Mouse (Mus musculus): ENCODE measurements around the gene Nat8f4. TPM values are rescaled to one million over a fixed set of nuclear protein-coding genes. Genes with fewer than 3 reads are reported as not detected.
"Not testable (repeated sequence)": the region's sequence is repeated elsewhere in the genome, so short reads cannot be mapped to it uniquely, and the experiment has no call there.

The Nat8f4 gene
- polyA plus RNA-seq, 1 experiment from 2014 or later = 7.0 TPM

DNA sequence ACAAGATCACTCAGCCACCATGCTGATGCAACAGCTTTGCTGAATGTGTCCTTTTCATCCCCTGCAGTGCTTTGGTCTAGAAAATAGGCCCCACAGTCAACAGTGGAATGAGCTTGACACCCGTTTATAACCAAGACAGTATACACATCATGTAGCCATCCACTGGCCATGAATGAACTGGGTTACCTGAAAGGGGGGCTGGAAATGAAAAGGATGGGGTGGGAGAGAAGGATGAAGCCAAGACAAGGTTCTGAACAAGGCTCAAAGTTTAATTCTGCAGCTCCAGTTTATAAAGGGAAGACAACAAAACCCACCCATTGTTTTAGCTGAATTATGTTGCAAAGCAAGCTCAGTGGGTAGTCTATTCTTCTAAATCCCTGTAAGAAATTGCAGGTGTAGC is 20.4 kb downstream of the Nat8f4 start:
- Histone ChIP-seq H3K4me1 (replicated peaks; ENCODE audit: control insufficient read depth, insufficient read depth, low read length) (no peaks in the 10 kb centered on the region), H3K27me3 (ENCODE audit: control insufficient read depth, insufficient read depth, low read length) (no peaks in the 10 kb centered on the region), H3K9me3 (ENCODE audit: control insufficient read depth, low read length) (peaks cover 3% of the 10 kb centered on the region; the same call in 1 of the 2 replicates), H3K9ac (ENCODE audit: low read length) (no peak overlapping the region), H3K4me3 (ENCODE audit: low read depth, low read length) (no peak overlapping the region), H3K4me2 (ENCODE audit: low read depth, low read length, severe bottlenecking) (no peak overlapping the region), H3K27ac (ENCODE audit: low read depth, low read length) (no peak overlapping the region), H3K36me3 (ENCODE audit: control insufficient read depth, insufficient read depth, low read length) (no peaks in the 10 kb centered on the region)
- DNase-seq (ENCODE audit: low spot score) = no peak
- ATAC-seq (replicated peaks; ENCODE audit: low FRiP score) = no peak
- 89% methylated on average over 1 of the region's 1 CpGs for WGBS

DNA sequence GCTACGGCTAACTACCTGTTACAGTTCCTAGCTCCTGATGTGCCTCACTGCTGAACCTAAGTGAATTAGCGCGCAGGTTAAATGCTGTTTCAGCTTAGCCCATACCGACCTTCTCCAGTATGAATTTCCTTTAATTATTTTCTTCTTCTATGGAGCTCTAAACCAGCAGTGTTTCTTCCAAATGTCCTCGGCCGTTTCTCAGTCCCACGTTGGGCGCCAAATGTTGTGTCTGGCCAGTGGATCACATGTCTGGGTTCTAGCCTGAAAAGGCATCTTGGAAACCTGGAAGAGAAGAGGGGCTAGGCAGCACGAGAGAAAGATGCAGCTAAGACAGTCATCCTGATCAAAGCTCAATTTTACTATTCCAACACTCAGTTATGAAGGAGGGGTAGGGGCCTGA is 21.4 kb downstream of the Nat8f4 start:
- not testable (repeated sequence) for H3K27me3 ChIP-seq (ENCODE audit: control insufficient read depth, insufficient read depth, low read length); H3K9ac ChIP-seq (ENCODE audit: low read length); H3K9me3 ChIP-seq (ENCODE audit: control insufficient read depth, low read length); ATAC-seq (replicated peaks; ENCODE audit: low FRiP score); H3K4me2 ChIP-seq (ENCODE audit: low read depth, low read length, severe bottlenecking); H3K36me3 ChIP-seq (ENCODE audit: control insufficient read depth, insufficient read depth, low read length); H3K27ac ChIP-seq (ENCODE audit: low read depth, low read length); DNase-seq (ENCODE audit: low spot score); H3K4me3 ChIP-seq (ENCODE audit: low read depth, low read length); H3K4me1 ChIP-seq (replicated peaks; ENCODE audit: control insufficient read depth, insufficient read depth, low read length)
- 92% methylated on average over 9 of the region's 9 CpGs for WGBS

- not testable (repeated sequence) for H3K27ac ChIP-seq (ENCODE audit: low read depth, low read length); H3K4me1 ChIP-seq (replicated peaks; ENCODE audit: control insufficient read depth, insufficient read depth, low read length); H3K36me3 ChIP-seq (ENCODE audit: control insufficient read depth, insufficient read depth, low read length); ATAC-seq (replicated peaks; ENCODE audit: low FRiP score); H3K9ac ChIP-seq (ENCODE audit: low read length); H3K4me2 ChIP-seq (ENCODE audit: low read depth, low read length, severe bottlenecking); H3K9me3 ChIP-seq (ENCODE audit: control insufficient read depth, low read length); H3K27me3 ChIP-seq (ENCODE audit: control insufficient read depth, insufficient read depth, low read length); H3K4me3 ChIP-seq (ENCODE audit: low read depth, low read length); DNase-seq (ENCODE audit: low spot score)
- 87% methylated on average over 5 of the region's 5 CpGs for WGBS
Measured at GRCm38 (mm10) chr6:85869006-85869405, 35.7 kb downstream of the Nat8f4 start, which contains the start of gene Nat8f2. Gene Nat8f2 (minus strand): TSS chr6:85869158.

GRCm38 (mm10) chr6:85867726-85868690 is 36.7 kb downstream of the Nat8f4 start:
- H3K9me3 ChIP-seq (ENCODE audit: control insufficient read depth, low read length) = no peaks in the 10 kb centered on the region
- H3K36me3 ChIP-seq (ENCODE audit: control insufficient read depth, insufficient read depth, low read length) = no peaks in the 10 kb centered on the region
- no peak overlapping the region for H3K4me3 ChIP-seq (ENCODE audit: low read depth, low read length)
- no peak for DNase-seq (ENCODE audit: low spot score)
- H3K27me3 ChIP-seq (ENCODE audit: control insufficient read depth, insufficient read depth, low read length) = no peaks in the 10 kb centered on the region
- no peak overlapping the region for H3K27ac ChIP-seq (ENCODE audit: low read depth, low read length)
- H3K4me1 ChIP-seq (replicated peaks; ENCODE audit: control insufficient read depth, insufficient read depth, low read length) = no peaks in the 10 kb centered on the region
- WGBS = 82% methylated on average over 8 of the region's 8 CpGs
- H3K9ac ChIP-seq (ENCODE audit: low read length) = no peak overlapping the region
- no peak overlapping the region for H3K4me2 ChIP-seq (ENCODE audit: low read depth, low read length, severe bottlenecking)
- ATAC-seq (replicated peaks; ENCODE audit: low FRiP score) = no peak

DNA sequence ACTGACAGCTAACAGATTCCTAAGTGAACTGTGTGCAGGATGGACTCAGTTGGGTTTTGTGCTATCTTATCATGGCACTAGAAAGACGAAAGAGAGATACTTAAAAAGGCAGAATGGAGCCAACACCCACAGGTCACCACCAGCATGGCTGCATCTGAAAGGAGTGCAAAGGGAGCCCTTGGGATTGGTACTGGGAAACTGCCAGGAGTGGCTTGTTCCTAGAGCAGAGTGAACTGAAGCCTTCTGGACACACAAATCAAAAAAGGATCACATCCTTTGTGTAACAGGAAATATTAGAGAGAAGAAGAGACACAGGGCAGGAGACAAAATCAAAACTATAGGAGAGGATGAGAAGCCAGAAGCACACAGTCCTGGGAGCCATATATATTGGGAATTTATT is 37.7 kb downstream of the Nat8f4 start:
- H3K4me3 ChIP-seq (ENCODE audit: low read depth, low read length); H3K9ac ChIP-seq (ENCODE audit: low read length); H3K9me3 ChIP-seq (ENCODE audit: control insufficient read depth, low read length); H3K27ac ChIP-seq (ENCODE audit: low read depth, low read length); H3K4me1 ChIP-seq (replicated peaks; ENCODE audit: control insufficient read depth, insufficient read depth, low read length); H3K4me2 ChIP-seq (ENCODE audit: low read depth, low read length, severe bottlenecking); DNase-seq (ENCODE audit: low spot score); H3K27me3 ChIP-seq (ENCODE audit: control insufficient read depth, insufficient read depth, low read length); ATAC-seq (replicated peaks; ENCODE audit: low FRiP score); H3K36me3 ChIP-seq (ENCODE audit: control insufficient read depth, insufficient read depth, low read length): not testable (repeated sequence)
- 60% methylated on average over 1 of the region's 1 CpGs for WGBS

DNA sequence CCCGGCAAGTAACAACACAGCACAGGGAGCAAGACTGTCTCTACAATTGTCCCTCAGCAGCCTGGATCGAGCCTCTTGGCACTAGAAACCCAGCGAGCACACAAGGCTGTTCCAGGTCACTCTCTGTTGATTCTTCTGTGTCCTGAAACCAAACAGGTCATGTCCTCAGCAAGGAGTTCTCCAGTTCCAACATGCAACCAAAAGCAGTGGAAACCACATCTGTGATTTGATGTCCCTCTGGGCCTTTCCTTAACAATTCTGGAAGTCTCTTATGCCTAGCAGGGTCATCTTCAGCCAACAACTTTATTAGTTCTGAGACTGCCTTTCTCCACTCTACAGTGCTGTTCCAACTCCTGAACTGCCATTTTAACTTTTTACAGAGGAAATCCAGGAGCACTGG is 38.5 kb downstream of the Nat8f4 start:
- not testable (repeated sequence) for DNase-seq (ENCODE audit: low spot score); H3K4me1 ChIP-seq (replicated peaks; ENCODE audit: control insufficient read depth, insufficient read depth, low read length); H3K27ac ChIP-seq (ENCODE audit: low read depth, low read length); H3K36me3 ChIP-seq (ENCODE audit: control insufficient read depth, insufficient read depth, low read length); ATAC-seq (replicated peaks; ENCODE audit: low FRiP score); H3K4me3 ChIP-seq (ENCODE audit: low read depth, low read length); H3K9ac ChIP-seq (ENCODE audit: low read length); H3K4me2 ChIP-seq (ENCODE audit: low read depth, low read length, severe bottlenecking); H3K27me3 ChIP-seq (ENCODE audit: control insufficient read depth, insufficient read depth, low read length); H3K9me3 ChIP-seq (ENCODE audit: control insufficient read depth, low read length)
- WGBS = 87% methylated on average over 3 of the region's 3 CpGs

GRCm38 (mm10) chr6:85864900-85865639 is 39.6 kb downstream of the Nat8f4 start:
- not testable (repeated sequence) for H3K4me2 ChIP-seq (ENCODE audit: low read depth, low read length, severe bottlenecking); H3K9ac ChIP-seq (ENCODE audit: low read length); DNase-seq (ENCODE audit: low spot score); ATAC-seq (replicated peaks; ENCODE audit: low FRiP score); H3K4me3 ChIP-seq (ENCODE audit: low read depth, low read length); H3K27me3 ChIP-seq (ENCODE audit: control insufficient read depth, insufficient read depth, low read length); H3K36me3 ChIP-seq (ENCODE audit: control insufficient read depth, insufficient read depth, low read length); H3K9me3 ChIP-seq (ENCODE audit: control insufficient read depth, low read length); H3K27ac ChIP-seq (ENCODE audit: low read depth, low read length); H3K4me1 ChIP-seq (replicated peaks; ENCODE audit: control insufficient read depth, insufficient read depth, low read length)
- WGBS = 75% methylated on average over 6 of the region's 7 CpGs

DNA sequence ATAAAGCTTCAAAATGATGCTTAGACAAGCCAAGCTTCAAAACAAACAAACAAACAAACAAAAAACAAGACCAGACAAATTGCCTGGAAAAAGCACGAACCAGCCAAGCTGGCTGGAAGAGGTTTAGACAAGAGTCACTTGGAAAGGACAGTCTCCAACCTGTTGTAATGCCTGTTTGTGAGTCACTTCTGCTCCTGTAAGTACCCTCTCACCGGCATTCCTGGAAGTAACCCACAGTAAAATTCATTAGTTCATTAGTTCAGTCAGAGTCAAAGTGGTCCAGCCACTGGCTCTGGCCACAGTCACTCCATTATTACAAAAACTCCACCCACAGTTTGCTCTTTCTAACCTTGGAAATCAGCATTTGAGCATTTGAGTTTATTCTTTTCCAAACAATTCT is 40.8 kb downstream of the Nat8f4 start:
- DNase-seq (ENCODE audit: low spot score) (no peak), ATAC-seq (replicated peaks; ENCODE audit: low FRiP score) (no peak)
- no peak overlapping the region for H3K9ac ChIP-seq (ENCODE audit: low read length)
- no peak overlapping the region for H3K4me2 ChIP-seq (ENCODE audit: low read depth, low read length, severe bottlenecking)
- no peaks in the 10 kb centered on the region for H3K9me3 ChIP-seq (ENCODE audit: control insufficient read depth, low read length)
- no peak overlapping the region for H3K4me3 ChIP-seq (ENCODE audit: low read depth, low read length)
- H3K4me1 ChIP-seq (replicated peaks; ENCODE audit: control insufficient read depth, insufficient read depth, low read length) = no peaks in the 10 kb centered on the region
- no peak overlapping the region for H3K27ac ChIP-seq (ENCODE audit: low read depth, low read length)
- H3K27me3 ChIP-seq (ENCODE audit: control insufficient read depth, insufficient read depth, low read length) = no peaks in the 10 kb centered on the region
- no peaks in the 10 kb centered on the region for H3K36me3 ChIP-seq (ENCODE audit: control insufficient read depth, insufficient read depth, low read length)
- WGBS = 80% methylated on average over 2 of the region's 2 CpGs
